Mouse (Mus musculus) heart, postnatal 0 days (tissue): ENCODE data around the gene Ubtd1. TPM values are rescaled to one million over a fixed set of nuclear protein-coding genes. Genes with fewer than 3 reads are reported as not detected.

Experiments used
- ATAC-seq: fragments of 200-750 bp; cut with Nextera tagmentation; 2 replicates; pipeline ENCODE4 v1.8.0; 2017; ENCODE audit warnings: low read depth, moderate number of reproducible peaks, moderate library complexity; ENCODE audit not compliant: insufficient read depth
- DNase-seq: peaks from one replicate; pipeline ENCODE4 v3.0.0-alpha.2; 2016; ENCODE audit warnings: low spot score
- H3K27ac ChIP-seq: fragments of 300-500 bp; sonication (generic); 2 replicates; pipeline ENCODE4 v1.5.1; 2014; ENCODE audit warnings: low read depth, mild to moderate bottlenecking
- H3K27me3 ChIP-seq: fragments of 300-500 bp; sonication (generic); 2 replicates; pipeline ENCODE4 v1.6.1; 2014; ENCODE audit warnings: low read length, mixed read lengths; ENCODE audit not compliant: control insufficient read depth, insufficient read depth
- H3K36me3 ChIP-seq: fragments of 300-500 bp; sonication (generic); replicated peaks from 2 replicates; pipeline ENCODE4 v1.6.1; 2014; ENCODE audit warnings: low read length, mixed read lengths; ENCODE audit not compliant: control insufficient read depth, insufficient read depth
- H3K4me1 ChIP-seq: fragments of 300-500 bp; sonication (generic); 2 replicates; pipeline ENCODE4 v1.6.1; 2014; ENCODE audit warnings: antibody characterized with exemption; ENCODE audit not compliant: control insufficient read depth, insufficient read depth
- H3K4me2 ChIP-seq: fragments of 300-500 bp; sonication (generic); 2 replicates; pipeline ENCODE4 v1.6.1; 2014; ENCODE audit warnings: low read depth, mild to moderate bottlenecking, low read length, moderate library complexity
- H3K4me3 ChIP-seq: fragments of 300-500 bp; sonication (generic); 2 replicates; pipeline ENCODE4 v1.5.1; 2014; ENCODE audit warnings: low read depth, low read length
- H3K9ac ChIP-seq: fragments of 300-500 bp; sonication (generic); replicated peaks from 2 replicates; pipeline ENCODE4 v1.6.1; 2014; ENCODE audit warnings: low read depth, low read length, mixed read lengths
- H3K9me3 ChIP-seq: fragments of 300-500 bp; sonication (generic); replicated peaks from 2 replicates; pipeline ENCODE4 v1.6.1; 2016; ENCODE audit warnings: low read length; ENCODE audit not compliant: control insufficient read depth
- CTCF ChIP-seq: IDR thresholded peaks from 2 replicates; pipeline ENCODE4 v1.5.1; 2016; ENCODE audit warnings: antibody characterized with exemption, control low read depth, low read depth
- EP300 ChIP-seq: IDR thresholded peaks from 2 replicates; pipeline ENCODE4 v1.6.1; 2016; ENCODE audit warnings: antibody characterized with exemption, low read depth
- WGBS: fragments of 180-500 bp; shearing (Covaris S2); extraction: QIAGEN DNeasy Blood & Tissue Kit; methylation state at CpG from one replicate; pipeline ENCODE4 v1.1.7; 2014; 5-methylcytosine and 5-hydroxymethylcytosine counted together
- polyA plus RNA-seq: library from polyadenylated mRNA; unstranded; fragments of >200 nt; fragmentation: Nextera tagmentation; extraction: Ambion mirVana; gene quantifications from 2 replicates; pipeline ENCODE4 v1.2.1, GENCODE M21; 2015
- total RNA-seq: library from RNA; depleted of rRNA; stranded (reverse); fragments of >200 nt; gene quantifications from 2 replicates; pipeline ENCODE4 v1.2.3, GENCODE M21; 2014; ENCODE audit warnings: low replicate concordance

Ubtd1 gene
- total and polyA plus RNA-seq, 2 experiments from 2014 or later = 24.8 to 38.7 TPM

GRCm38 (mm10) chr19:41938539-41938938 is 43.0 kb upstream of the Ubtd1 start:
- ATAC-seq = no peak
- TF ChIP-seq EP300 = no peak
- no peak for TF ChIP-seq CTCF
- no peaks in the 10 kb centered on the region for H3K27me3 ChIP-seq
- H3K4me2 ChIP-seq = no peak overlapping the region
- peaks cover 48% of the 10 kb centered on the region for H3K36me3 ChIP-seq
- peaks cover 9% of the 10 kb centered on the region for H3K4me1 ChIP-seq
- DNase-seq = no peak
- no peak overlapping the region for H3K27ac ChIP-seq
- H3K9ac ChIP-seq = no peak overlapping the region
- no peaks in the 10 kb centered on the region for H3K9me3 ChIP-seq
- 80% methylated on average over 5 of the region's 5 CpGs for WGBS
- H3K4me3 ChIP-seq = no peak overlapping the region

DNA sequence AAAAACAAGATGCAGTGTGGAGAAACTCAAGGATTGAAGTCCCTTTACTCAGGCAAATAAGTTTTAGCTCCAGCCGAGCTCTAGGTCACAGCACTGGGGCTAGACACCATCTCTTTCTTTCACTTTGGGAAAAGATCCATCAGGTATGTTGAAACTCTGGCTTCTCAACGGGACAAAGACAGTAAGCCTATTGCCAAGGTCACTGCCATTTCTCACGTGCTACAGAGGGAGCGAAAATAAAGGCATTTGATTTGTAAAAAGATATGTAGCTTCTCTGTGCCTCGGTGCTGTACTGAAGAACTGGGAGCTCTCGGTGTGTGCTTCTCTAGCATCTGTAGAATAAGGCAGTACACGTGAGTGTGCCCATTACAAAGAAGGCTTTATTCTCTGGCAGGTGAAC is 37.7 kb upstream of the Ubtd1 start:
- Histone ChIP-seq H3K27me3 (no peaks in the 10 kb centered on the region), H3K9ac (no peak overlapping the region), H3K27ac (no peak overlapping the region), H3K4me2 (no peak overlapping the region), H3K4me1 (no peaks in the 10 kb centered on the region), H3K36me3 (peaks cover 87% of the 10 kb centered on the region), H3K4me3 (no peak overlapping the region), H3K9me3 (no peaks in the 10 kb centered on the region)
- DNase-seq (no peak), ATAC-seq (no peak)
- 83% methylated on average over 7 of the region's 7 CpGs for WGBS
- TF ChIP-seq EP300 (no peak), CTCF (no peak)

- peak; percentile 7 for DNase-seq
- Histone ChIP-seq H3K9ac (no peak overlapping the region), H3K27ac (no peak overlapping the region), H3K9me3 (no peaks in the 10 kb centered on the region), H3K27me3 (no peaks in the 10 kb centered on the region), H3K4me3 (no peak overlapping the region), H3K4me1 (no peaks in the 10 kb centered on the region), H3K4me2 (no peak overlapping the region), H3K36me3 (peaks cover 95% of the 10 kb centered on the region)
- TF ChIP-seq EP300 (no peak), CTCF (peak; percentile 49)
- WGBS = 69% methylated on average over 4 of the region's 4 CpGs
- no peak; the same call in 1 of the 2 replicates for ATAC-seq
Observed at GRCm38 (mm10) chr19:41952287-41952686, 29.3 kb upstream of the Ubtd1 start.

DNA sequence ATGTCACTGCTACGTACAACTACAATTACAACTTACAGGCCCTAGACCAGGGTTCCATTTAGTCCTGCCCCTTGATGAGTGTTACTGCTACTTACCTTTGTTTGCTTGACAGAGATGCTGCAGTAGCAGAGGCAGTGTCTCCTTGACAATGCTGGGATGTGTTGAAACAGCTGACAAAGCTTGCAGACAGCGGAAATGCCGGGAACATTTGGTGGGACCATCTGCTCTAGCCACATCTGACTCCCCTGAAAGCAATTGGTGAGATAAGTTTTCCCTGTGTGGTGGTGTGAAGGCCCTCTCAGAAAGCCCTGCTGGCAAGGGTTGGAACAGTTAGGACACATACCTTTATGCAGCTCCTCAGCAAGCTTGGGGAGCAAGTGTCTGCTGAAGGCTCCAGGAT is 28.0 kb upstream of the Ubtd1 start:
- no peaks in the 10 kb centered on the region for H3K27me3 ChIP-seq
- no peak overlapping the region for H3K9ac ChIP-seq
- no peaks in the 10 kb centered on the region for H3K9me3 ChIP-seq
- ATAC-seq (no peak), DNase-seq (no peak)
- WGBS = 91% methylated on average over 3 of the region's 3 CpGs
- H3K36me3 ChIP-seq = peaks cover 94% of the 10 kb centered on the region
- no peak overlapping the region for H3K27ac ChIP-seq
- no peak for TF ChIP-seq EP300
- TF ChIP-seq CTCF = no peak
- H3K4me3 ChIP-seq = no peak overlapping the region
- no peak overlapping the region for H3K4me2 ChIP-seq
- no peaks in the 10 kb centered on the region for H3K4me1 ChIP-seq

DNA sequence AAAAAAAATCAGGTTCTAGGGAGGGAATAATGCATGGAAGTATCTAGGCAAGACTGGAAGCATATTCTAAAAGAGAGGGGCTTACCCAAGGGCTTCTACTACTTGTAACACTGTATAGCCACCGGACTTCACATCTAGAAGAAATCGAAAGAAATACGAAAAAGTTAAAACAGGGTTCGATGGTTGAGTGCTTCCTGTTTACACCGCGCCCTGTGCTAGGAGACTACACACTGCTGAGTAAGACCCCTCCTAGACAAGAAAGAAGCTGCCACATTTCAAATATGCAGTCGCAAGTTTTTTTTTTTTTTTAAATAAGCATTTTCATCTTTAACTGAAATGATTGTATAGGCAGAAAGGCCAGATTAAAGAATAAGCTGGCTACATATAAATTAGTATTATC is 11.9 kb upstream of the Ubtd1 start:
- no peak overlapping the region for H3K4me3 ChIP-seq
- H3K4me1 ChIP-seq = no peaks in the 10 kb centered on the region; the same call in 1 of the 2 replicates
- no peak overlapping the region for H3K9ac ChIP-seq
- H3K27ac ChIP-seq = no peak overlapping the region
- 97% methylated on average over 7 of the region's 7 CpGs for WGBS
- ATAC-seq = no peak
- no peaks in the 10 kb centered on the region for H3K9me3 ChIP-seq
- no peaks in the 10 kb centered on the region for H3K27me3 ChIP-seq
- TF ChIP-seq CTCF = no peak
- TF ChIP-seq EP300 = no peak
- DNase-seq = no peak
- no peak overlapping the region for H3K4me2 ChIP-seq
- peaks cover 47% of the 10 kb centered on the region for H3K36me3 ChIP-seq
